Mouse (Mus musculus): Measurements from ENCODE around the gene Abtb2. TPM values are rescaled to one million over a fixed set of nuclear protein-coding genes. Genes with fewer than 3 reads are reported as not detected.
"Not testable (repeated sequence)": the region's sequence is repeated elsewhere in the genome, so short reads cannot be mapped to it uniquely, and the experiment has no call there.

Gene Abtb2
- 10 to 100 TPM; 17.3 to 74.9 TPM for total RNA-seq (2021)
- long read RNA-seq, experiment 1, full-length matches to known transcripts, result 15 of 18 reads
- long read RNA-seq, experiment 1, partial matches to known transcripts, result 3 of 18 reads
- long read RNA-seq, experiment 1, other reads (novel, unspliced or antisense), result 0 of 18 reads
- long read RNA-seq, experiment 2, full-length matches to known transcripts, result 16 of 50 reads
- long read RNA-seq, experiment 2, partial matches to known transcripts, result 28 of 50 reads
- long read RNA-seq, experiment 2, other reads (novel, unspliced or antisense), result 6 of 50 reads

- DNase-seq (ENCODE audit: low spot score in 2 of 2), result peak; percentile 95 to 98
These were observed at the start of gene Abtb2 for GRCm38 (mm10) chr2:103565732-103566422. Gene Abtb2 (plus strand): TSS chr2:103566310.

GRCm38 (mm10) chr2:103516472-103516871, 49.6 kb upstream of the Abtb2 start:
- DNase-seq (ENCODE audit: low spot score in 2 of 2), result no peak

- DNase-seq (ENCODE audit: low spot score in 2 of 2), result no peak
These were observed 40.5 kb upstream of the Abtb2 start for GRCm38 (mm10) chr2:103525596-103525995.

GRCm38 (mm10) chr2:103547132-103547531, 19.0 kb upstream of the Abtb2 start:
- DNase-seq (ENCODE audit: low spot score in 2 of 2), result peak; percentile 40 to 68

GRCm38 (mm10) chr2:103550301-103550700, 15.8 kb upstream of the Abtb2 start:
- DNase-seq (ENCODE audit: low spot score in 2 of 2), result not testable (repeated sequence)

GRCm38 (mm10) chr2:103554041-103554440, 12.1 kb upstream of the Abtb2 start:
- DNase-seq (ENCODE audit: low spot score in 2 of 2), result no peak

GRCm38 (mm10) chr2:103556125-103556877, 9.8 kb upstream of the Abtb2 start:
- no peak for DNase-seq (ENCODE audit: low spot score in 2 of 2)

GRCm38 (mm10) chr2:103560955-103561354, 5.2 kb upstream of the Abtb2 start:
- DNase-seq (ENCODE audit: low spot score in 2 of 2), result no peak

- DNase-seq (ENCODE audit: low spot score in 2 of 2), result no peak
These were observed 1.6 kb upstream of the Abtb2 start for GRCm38 (mm10) chr2:103564427-103565023.

GRCm38 (mm10) chr2:103565171-103565591, 929 bp upstream of the Abtb2 start:
- DNase-seq (ENCODE audit: low spot score in 2 of 2), result peak in 1 of 2 experiments; percentile 26

GRCm38 (mm10) chr2:103566423-103566712, 258 bp downstream of the Abtb2 start:
- no peak for DNase-seq (ENCODE audit: low spot score in 2 of 2)

GRCm38 (mm10) chr2:103566713-103567521, 807 bp downstream of the Abtb2 start:
- DNase-seq (ENCODE audit: low spot score in 2 of 2), result peak in 1 of 2 experiments; percentile 59

- DNase-seq (ENCODE audit: low spot score in 2 of 2), result no peak
These were observed 2.1 kb downstream of the Abtb2 start for GRCm38 (mm10) chr2:103568161-103568560.

GRCm38 (mm10) chr2:103569716-103570115, 3.6 kb downstream of the Abtb2 start:
- no peak for DNase-seq (ENCODE audit: low spot score in 2 of 2)

GRCm38 (mm10) chr2:103572354-103572753, 6.2 kb downstream of the Abtb2 start:
- DNase-seq (ENCODE audit: low spot score in 2 of 2), result no peak

- no peak for DNase-seq (ENCODE audit: low spot score in 2 of 2)
These were observed 10.3 kb downstream of the Abtb2 start for GRCm38 (mm10) chr2:103576371-103576770.

- DNase-seq (ENCODE audit: low spot score in 2 of 2), result no peak
These were observed 11.9 kb downstream of the Abtb2 start for GRCm38 (mm10) chr2:103577752-103578662.

- no peak for DNase-seq (ENCODE audit: low spot score in 2 of 2)
These were observed 12.6 kb downstream of the Abtb2 start for GRCm38 (mm10) chr2:103578663-103579213.

- no peak for DNase-seq (ENCODE audit: low spot score in 2 of 2)
These were observed 14.6 kb downstream of the Abtb2 start for GRCm38 (mm10) chr2:103580756-103581155.
